Mouse (Mus musculus) megakaryocyte progenitor cell, adult 5-6 weeks (primary cell): ENCODE data around the gene Ankmy2. TPM values are rescaled to one million over a fixed set of nuclear protein-coding genes. Genes with fewer than 3 reads are reported as not detected.

Experiments used
- ATAC-seq: replicated peaks from 2 replicates; pipeline ENCODE4 v1.8.0; 2016; ENCODE audit warnings: mild to moderate bottlenecking, moderate TSS enrichment, inconsistent platforms; ENCODE audit not compliant: poor library complexity
- total RNA-seq, 2 experiments: library from RNA; stranded (forward) in 1 of 2; stranded (reverse) in 1 of 2; fragments of 157-497, 149-512 nt in 1 of 2; fragments of 200-1000 nt in 1 of 2; gene quantifications; 2 replicates each; pipeline versions ENCODE4 v1.2.3 to v1.2.4; 2015 to 2017

Ankmy2 gene
- 17.1 and 22.2 TPM in 2 replicates for total RNA-seq (2015)
- 22.7 and 23.3 TPM in 2 replicates for total RNA-seq (2017)

GRCm38 (mm10) chr12:36156637-36157303, at the start of gene Ankmy2:
TSS of gene Ankmy2 (plus strand) at chr12:36157114.
- ATAC-seq = peak; percentile 74

- ATAC-seq = no peak
Observed at GRCm38 (mm10) chr12:36108442-36108841, 48.5 kb upstream of the Ankmy2 start.

- ATAC-seq = no peak
Observed at GRCm38 (mm10) chr12:36110457-36110856, 46.5 kb upstream of the Ankmy2 start.

DNA sequence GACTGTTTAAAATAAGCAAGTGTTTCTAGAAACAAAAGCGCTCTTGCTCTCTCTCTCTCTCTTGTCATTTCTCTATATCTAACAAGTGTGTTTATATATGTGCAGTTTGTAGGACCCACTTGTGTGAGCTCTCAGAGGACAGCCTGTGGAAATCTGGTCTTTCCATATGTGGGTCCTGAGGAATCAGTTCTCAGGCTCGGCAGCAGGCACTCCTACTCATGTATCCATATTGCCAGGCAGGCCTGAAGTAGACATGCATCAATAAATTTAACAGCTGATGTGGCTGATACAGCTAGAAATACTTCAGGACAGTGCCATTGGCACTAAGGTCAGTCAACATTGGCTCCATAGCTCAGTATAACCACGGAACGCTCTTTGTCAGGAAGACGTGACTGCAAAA, 45.8 kb upstream of the Ankmy2 start:
- ATAC-seq = no peak

- no peak for ATAC-seq
Observed at GRCm38 (mm10) chr12:36112081-36112480, 44.8 kb upstream of the Ankmy2 start.

DNA sequence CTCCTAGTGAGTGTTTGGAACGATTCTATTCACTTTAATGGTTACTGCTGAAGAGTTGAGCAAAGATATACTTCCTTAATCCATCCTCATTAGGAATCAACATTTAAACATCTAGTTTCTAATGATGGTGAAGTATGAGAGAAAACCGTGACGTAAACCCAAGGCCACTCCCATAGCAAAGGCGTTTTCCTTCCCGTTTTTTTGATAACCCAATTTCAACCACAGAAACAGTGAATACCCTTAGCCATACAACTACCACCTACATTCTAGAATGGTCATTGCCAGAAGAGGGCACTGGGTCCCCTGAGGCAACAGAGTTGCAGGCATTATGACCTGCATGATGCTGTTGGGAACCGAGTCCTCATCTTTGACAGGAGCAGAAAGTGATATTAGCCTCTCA, 39.8 kb upstream of the Ankmy2 start:
- ATAC-seq = peak; percentile 31; the same call in 1 of the 2 replicates

- ATAC-seq = peak; percentile 46; the same call in 1 of the 2 replicates
Observed at GRCm38 (mm10) chr12:36119244-36119643, 37.7 kb upstream of the Ankmy2 start.

- ATAC-seq = no peak
Observed at GRCm38 (mm10) chr12:36126049-36126448, 30.9 kb upstream of the Ankmy2 start.

DNA sequence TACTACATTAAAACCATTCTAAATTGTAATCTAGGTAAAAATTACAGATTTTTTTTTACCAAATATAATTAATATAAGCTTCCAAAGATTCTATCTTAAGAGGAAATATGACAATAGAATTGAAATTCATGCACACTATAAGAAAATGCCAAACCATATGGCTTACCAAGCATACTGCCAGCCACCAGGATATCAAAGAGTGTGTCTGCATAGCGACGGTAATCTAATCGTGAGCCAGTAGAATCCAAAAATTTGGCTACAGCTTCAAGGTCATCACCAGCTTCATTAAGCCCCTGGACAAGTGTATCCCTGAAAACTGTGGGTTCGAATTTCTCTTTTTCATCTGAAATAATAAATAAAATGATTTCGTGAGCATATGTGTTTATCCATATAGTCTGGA, 27.1 kb upstream of the Ankmy2 start:
- no peak for ATAC-seq

- no peak for ATAC-seq
Observed at GRCm38 (mm10) chr12:36132254-36132653, 24.7 kb upstream of the Ankmy2 start.

DNA sequence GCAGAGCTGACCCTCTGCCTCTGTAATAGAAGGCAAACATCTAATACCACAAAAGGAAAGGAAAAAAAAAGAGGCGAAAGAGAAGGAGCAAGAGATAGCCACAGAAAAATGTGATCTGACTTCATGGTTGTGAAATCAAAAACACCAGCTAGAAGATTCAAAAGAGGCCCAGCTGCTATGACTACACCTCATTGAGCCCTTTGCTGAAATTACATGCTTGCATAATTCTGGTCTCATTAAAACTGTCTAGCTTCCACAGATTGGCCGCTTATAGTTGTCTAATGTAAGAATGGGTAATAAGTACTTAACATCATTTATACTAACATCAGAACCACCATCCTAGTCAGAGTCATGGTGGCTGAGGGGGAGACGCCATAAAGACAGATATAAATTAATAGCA, 24.2 kb upstream of the Ankmy2 start:
- peak; percentile 56; the same call in 1 of the 2 replicates for ATAC-seq

DNA sequence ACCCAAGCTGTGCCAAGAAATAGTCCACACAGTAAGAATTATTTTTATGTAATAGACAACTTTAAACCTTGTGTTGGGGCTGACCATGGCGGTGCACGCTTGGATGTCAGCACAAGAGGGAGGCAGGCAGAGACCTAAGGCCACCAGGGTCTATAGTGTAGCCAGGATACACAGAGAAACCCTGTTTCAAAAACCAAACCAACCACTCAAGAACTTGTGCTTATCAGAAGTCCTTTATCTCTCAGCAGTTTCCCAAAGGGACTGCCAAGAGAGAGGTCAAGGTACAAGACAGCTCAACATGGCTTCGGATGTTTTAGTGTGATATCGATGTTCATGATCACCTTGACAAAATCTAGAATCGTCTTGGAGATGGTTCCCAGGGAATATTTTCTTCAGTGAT, 23.4 kb upstream of the Ankmy2 start:
- ATAC-seq = no peak

DNA sequence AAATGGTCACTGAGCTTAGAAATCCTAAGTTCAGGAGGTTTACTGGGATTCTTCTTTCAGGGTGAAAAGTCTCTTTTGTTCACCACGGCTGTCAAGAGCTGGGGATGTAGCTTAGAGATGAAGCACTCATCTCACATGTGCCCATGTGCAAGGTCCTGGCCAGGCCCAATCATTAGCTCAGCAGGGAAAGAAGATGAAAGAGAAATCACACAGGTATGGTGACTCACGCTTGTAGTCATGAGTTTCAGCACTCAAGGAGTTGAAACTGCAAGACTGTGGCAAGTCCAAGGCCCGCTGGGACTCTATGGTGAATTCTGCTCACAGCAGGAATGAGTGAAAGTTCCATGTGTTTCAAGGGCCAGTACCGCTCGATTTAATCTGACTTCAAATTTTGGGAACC, 22.8 kb upstream of the Ankmy2 start:
- no peak for ATAC-seq

- no peak for ATAC-seq
Observed at GRCm38 (mm10) chr12:36135409-36135808, 21.5 kb upstream of the Ankmy2 start.

GRCm38 (mm10) chr12:36136285-36136684, 20.6 kb upstream of the Ankmy2 start:
- ATAC-seq = 0 out of 2 replicates have a peak, but pooled peaks have one; percentile 24

DNA sequence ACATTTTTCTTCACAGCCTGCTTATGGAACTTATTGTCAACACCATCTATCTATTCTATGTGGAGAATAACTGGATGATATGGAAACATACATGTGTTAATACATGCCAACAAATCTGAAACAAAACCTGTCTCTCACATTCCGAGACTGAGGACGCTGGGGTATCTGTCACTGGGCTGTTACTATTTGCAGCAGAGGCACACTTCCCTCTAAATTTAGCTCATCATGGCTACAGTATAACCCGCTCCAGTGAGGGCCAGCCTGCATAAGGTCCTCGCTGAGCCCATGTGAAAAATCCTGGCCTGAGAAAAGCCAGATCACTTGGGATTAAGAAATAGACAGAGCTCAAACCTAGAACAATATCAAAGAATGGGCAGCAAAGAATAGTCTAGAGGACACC, 19.7 kb upstream of the Ankmy2 start:
- no peak for ATAC-seq

- ATAC-seq = no peak
Observed at GRCm38 (mm10) chr12:36140401-36140800, 16.5 kb upstream of the Ankmy2 start.

GRCm38 (mm10) chr12:36146230-36147011, 10.5 kb upstream of the Ankmy2 start:
- 0 out of 2 replicates have a peak, but pooled peaks have one; percentile 30 for ATAC-seq

- no peak for ATAC-seq
Observed at GRCm38 (mm10) chr12:36150265-36150664, 6.6 kb upstream of the Ankmy2 start.

GRCm38 (mm10) chr12:36150737-36151136, 6.2 kb upstream of the Ankmy2 start:
- no peak for ATAC-seq

- no peak for ATAC-seq
Observed at GRCm38 (mm10) chr12:36155141-36155641, 1.7 kb upstream of the Ankmy2 start.

- ATAC-seq = peak; percentile 26; the same call in 1 of the 2 replicates
Observed at GRCm38 (mm10) chr12:36156101-36156636, 745 bp upstream of the Ankmy2 start.
